Mouse (Mus musculus): Measurements from ENCODE around the gene Zdhhc1.

Zdhhc1 gene

GRCm38 (mm10) chr8:105481013-105481412, 15.7 kb downstream of the Zdhhc1 start:
- DNase-seq (ENCODE audit: low spot score in 2 of 2) = no peak

- no peak for DNase-seq (ENCODE audit: low spot score in 2 of 2)
Measured at GRCm38 (mm10) chr8:105477792-105478191, 18.9 kb downstream of the Zdhhc1 start.

- no peak for DNase-seq (ENCODE audit: low spot score in 2 of 2)
Measured at GRCm38 (mm10) chr8:105476628-105477413, 19.9 kb downstream of the Zdhhc1 start.

GRCm38 (mm10) chr8:105476161-105476560, 20.5 kb downstream of the Zdhhc1 start:
- no peak for DNase-seq (ENCODE audit: low spot score in 2 of 2)

- no peak for DNase-seq (ENCODE audit: low spot score in 2 of 2)
Measured at GRCm38 (mm10) chr8:105475742-105476141, 21.0 kb downstream of the Zdhhc1 start.

GRCm38 (mm10) chr8:105475254-105475653, 21.4 kb downstream of the Zdhhc1 start:
- no peak for DNase-seq (ENCODE audit: low spot score in 2 of 2)

- DNase-seq (ENCODE audit: low spot score in 2 of 2) = no peak
Measured at GRCm38 (mm10) chr8:105474680-105475079, 22.0 kb downstream of the Zdhhc1 start.

GRCm38 (mm10) chr8:105473816-105474606, 22.7 kb downstream of the Zdhhc1 start:
- no peak for DNase-seq (ENCODE audit: low spot score in 2 of 2)

GRCm38 (mm10) chr8:105472983-105473382, 23.7 kb downstream of the Zdhhc1 start:
- no peak for DNase-seq (ENCODE audit: low spot score in 2 of 2)

- DNase-seq (ENCODE audit: low spot score in 2 of 2) = no peak
Measured at GRCm38 (mm10) chr8:105472414-105472932, 24.2 kb downstream of the Zdhhc1 start.

- peak; percentile 81 to 82 for DNase-seq (ENCODE audit: low spot score in 2 of 2)
Measured at GRCm38 (mm10) chr8:105471314-105472015, 25.2 kb downstream of the Zdhhc1 start, which contains the start of gene Tppp3. Tppp3 (minus strand) TSS chr8:105471526.

- DNase-seq (ENCODE audit: low spot score in 2 of 2) = no peak
Measured at GRCm38 (mm10) chr8:105470681-105471313, 25.9 kb downstream of the Zdhhc1 start.

- no peak for DNase-seq (ENCODE audit: low spot score in 2 of 2)
Measured at GRCm38 (mm10) chr8:105470262-105470661, 26.4 kb downstream of the Zdhhc1 start.

- no peak for DNase-seq (ENCODE audit: low spot score in 2 of 2)
Measured at GRCm38 (mm10) chr8:105469816-105470215, 26.9 kb downstream of the Zdhhc1 start.

GRCm38 (mm10) chr8:105469041-105469695, 27.5 kb downstream of the Zdhhc1 start:
- no peak for DNase-seq (ENCODE audit: low spot score in 2 of 2)

GRCm38 (mm10) chr8:105468002-105468720, 28.5 kb downstream of the Zdhhc1 start:
- no peak for DNase-seq (ENCODE audit: low spot score in 2 of 2)

- DNase-seq (ENCODE audit: low spot score in 2 of 2) = no peak
Measured at GRCm38 (mm10) chr8:105467396-105467985, 29.2 kb downstream of the Zdhhc1 start.

GRCm38 (mm10) chr8:105466700-105467291, 29.9 kb downstream of the Zdhhc1 start:
- no peak for DNase-seq (ENCODE audit: low spot score in 2 of 2)

- DNase-seq (ENCODE audit: low spot score in 2 of 2) = no peak
Measured at GRCm38 (mm10) chr8:105466246-105466645, 30.5 kb downstream of the Zdhhc1 start.

Measured in frontal cortex, postnatal 10 days (tissue).